Mouse (Mus musculus) kidney, postnatal 36 days (tissue): Measurements from ENCODE around the gene Amz1.

Source experiments
- DNase-seq, 2 experiments: peaks; one replicate each; pipeline ENCODE4 v3.0.0; 2021 to 2022; ENCODE audit warnings: mixed read lengths in 2 of 2

Amz1 gene

GRCm38 (mm10) chr5:140806939-140807338, 83.0 kb downstream of the Amz1 start:
- DNase-seq, result no peak
